Comparison of ENCODE assay signal across 8 mouse cellular contexts in the genomic region with DNA sequence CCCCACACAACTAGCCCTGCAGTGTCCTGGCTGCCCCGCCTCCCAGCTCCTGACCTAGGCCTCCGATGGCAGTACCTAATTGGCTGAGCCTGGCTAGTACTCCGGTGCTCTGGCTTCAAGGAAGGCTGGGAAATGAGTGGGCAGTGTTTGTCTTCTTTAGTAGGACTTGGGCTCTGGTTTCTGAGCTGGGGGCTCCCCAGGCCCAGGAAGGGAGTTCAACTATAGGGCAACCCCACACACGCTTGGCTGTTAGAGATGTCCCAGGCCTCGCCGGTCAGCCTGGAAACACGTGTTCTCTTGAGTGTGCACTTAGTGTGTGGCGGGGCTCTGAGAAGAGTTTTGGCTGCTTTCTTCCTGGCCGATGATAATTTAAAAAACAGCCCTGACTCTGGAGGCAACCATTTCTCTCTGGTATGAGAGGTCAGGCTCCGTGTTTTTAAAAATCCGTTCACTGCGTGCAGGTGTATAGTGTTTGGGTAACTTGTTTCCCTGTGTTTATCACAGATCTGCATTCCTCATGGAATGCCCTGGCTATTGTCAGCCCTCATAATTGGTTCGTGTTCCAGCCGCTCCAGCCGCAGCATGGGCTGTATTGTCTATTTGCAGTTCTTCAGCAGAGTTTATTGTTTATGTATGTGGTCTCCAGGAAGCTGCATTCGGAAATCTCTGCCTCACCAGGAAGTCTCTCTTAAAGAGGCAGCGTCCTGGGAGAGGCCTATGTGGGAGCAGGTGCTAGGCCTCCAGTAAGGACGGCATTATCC.
A peak's percentile ranks its signal among the peaks of the same experiment; 100 is the strongest.
DNase-seq lines count a peak whose midpoint lies in the region; ATAC-seq and TF ChIP-seq lines count a peak whose summit lies in the region.

No protein-coding gene starts in this region.

- peak overlapping the region; percentile 28 for H3K27ac ChIP-seq in kidney, adult 2 months (ENCODE audit: insufficient read depth, low read depth, low read length)
- peak overlapping the region; percentile 79; the same call in 1 of the 2 replicates for H3K27ac ChIP-seq in embryonic facial prominence, embryonic 12.5 days
- H3K27ac ChIP-seq in hindbrain, embryonic 13.5 days, result peak overlapping the region; percentile 19; the same call in 1 of the 2 replicates
- H3K27ac ChIP-seq in liver, embryonic 12.5 days, result peak overlapping the region; percentile 39
- peak overlapping the region; percentile 22; the same call in 1 of the 2 replicates for H3K27ac ChIP-seq in olfactory bulb, adult 2 months (ENCODE audit: insufficient read depth, low read depth, low read length)

- no peak for TF ChIP-seq CTCF in kidney, adult 2 months (conservative IDR thresholded peaks at IDR 0.05; ENCODE audit: insufficient read depth, insufficient read length, low read depth, low read length)
- TF ChIP-seq CTCF in olfactory bulb, adult 2 months (IDR thresholded peaks at IDR 0.05; ENCODE audit: insufficient read depth, low read depth, low read length), result no peak

- no peaks in the 10 kb centered on the region for H3K27me3 ChIP-seq in kidney, adult 2 months (replicated peaks; ENCODE audit: control insufficient read depth, insufficient read depth, low read length)
- no peaks in the 10 kb centered on the region for H3K27me3 ChIP-seq in embryonic facial prominence, embryonic 12.5 days
- no peaks in the 10 kb centered on the region for H3K27me3 ChIP-seq in hindbrain, embryonic 13.5 days
- H3K27me3 ChIP-seq in liver, embryonic 12.5 days (replicated peaks), result no peaks in the 10 kb centered on the region

- peaks cover 15% of the 10 kb centered on the region for H3K4me1 ChIP-seq in kidney, adult 2 months (ENCODE audit: control insufficient read depth, insufficient read depth, low read length)
- H3K4me1 ChIP-seq in embryonic facial prominence, embryonic 12.5 days, result peaks cover 18% of the 10 kb centered on the region
- H3K4me1 ChIP-seq in hindbrain, embryonic 13.5 days (replicated peaks), result peaks cover 12% of the 10 kb centered on the region
- peaks cover 19% of the 10 kb centered on the region for H3K4me1 ChIP-seq in liver, embryonic 12.5 days
- H3K4me1 ChIP-seq in olfactory bulb, adult 2 months (ENCODE audit: control insufficient read depth, insufficient read depth, low read length), result peaks cover 5% of the 10 kb centered on the region

- 34% methylated on average over 18 of the region's 18 CpGs for WGBS in kidney, adult 2 months
- WGBS in embryonic facial prominence, embryonic 12.5 days, result 24% methylated on average over 18 of the region's 18 CpGs
- WGBS in hindbrain, embryonic 13.5 days, result 34% methylated on average over 18 of the region's 18 CpGs
- WGBS in liver, embryonic 12.5 days (ENCODE audit: insufficient replicate concordance), result 38% methylated on average over 18 of the region's 18 CpGs
- 52% methylated on average over 18 of the region's 18 CpGs for WGBS in olfactory bulb, adult 2 months

- H3K36me3 ChIP-seq in kidney, adult 2 months (ENCODE audit: control insufficient read depth, insufficient read depth, low read length), result no peaks in the 10 kb centered on the region
- H3K36me3 ChIP-seq in embryonic facial prominence, embryonic 12.5 days, result no peaks in the 10 kb centered on the region
- no peaks in the 10 kb centered on the region for H3K36me3 ChIP-seq in hindbrain, embryonic 13.5 days
- no peaks in the 10 kb centered on the region for H3K36me3 ChIP-seq in liver, embryonic 12.5 days

- ATAC-seq in embryonic facial prominence, embryonic 12.5 days (ENCODE audit: insufficient number of reproducible peaks, insufficient read depth, low FRiP score, low TSS enrichment), result no peak
- no peak for ATAC-seq in hindbrain, embryonic 13.5 days (ENCODE audit: low FRiP score)
- peak; percentile 37; the same call in 1 of the 2 replicates for ATAC-seq in liver, embryonic 12.5 days

- peak; percentile 63 for DNase-seq in kidney, adult 2 months
- no peak for DNase-seq in kidney, adult 11 months
- no peak for DNase-seq in adrenal gland, adult 18-20 months (ENCODE audit: low spot score in 2 of 2)
- DNase-seq in cerebellum, postnatal 10 days, result no peak

- no peak for TF ChIP-seq POLR2A in kidney, adult 2 months (IDR thresholded peaks at IDR 0.05; ENCODE audit: low read depth, low read length)
- TF ChIP-seq POLR2A in olfactory bulb, adult 2 months (IDR thresholded peaks at IDR 0.05; ENCODE audit: insufficient read depth, low read depth, low read length), result no peak

- H3K4me2 ChIP-seq in embryonic facial prominence, embryonic 12.5 days (replicated peaks), result peak overlapping the region; percentile 11; the same call in 1 of the 2 replicates
- H3K4me2 ChIP-seq in hindbrain, embryonic 13.5 days, result no peak overlapping the region
- H3K4me2 ChIP-seq in liver, embryonic 12.5 days, result peak overlapping the region; percentile 33

- H3K9me3 ChIP-seq in embryonic facial prominence, embryonic 12.5 days, result no peaks in the 10 kb centered on the region
- H3K9me3 ChIP-seq in hindbrain, embryonic 13.5 days, result no peaks in the 10 kb centered on the region
- H3K9me3 ChIP-seq in liver, embryonic 12.5 days (replicated peaks), result no peaks in the 10 kb centered on the region

- H3K4me3 ChIP-seq in kidney, adult 2 months (ENCODE audit: insufficient read depth, low read depth, low read length), result no peak overlapping the region
- H3K4me3 ChIP-seq in embryonic facial prominence, embryonic 12.5 days, result no peak overlapping the region
- H3K4me3 ChIP-seq in hindbrain, embryonic 13.5 days, result no peak overlapping the region
- H3K4me3 ChIP-seq in liver, embryonic 12.5 days, result no peak overlapping the region
- no peak overlapping the region for H3K4me3 ChIP-seq in olfactory bulb, adult 2 months (ENCODE audit: insufficient read depth, low read depth, low read length)

- no peak overlapping the region for H3K9ac ChIP-seq in embryonic facial prominence, embryonic 12.5 days
- peak overlapping the region; percentile 39; the same call in 1 of the 2 replicates for H3K9ac ChIP-seq in hindbrain, embryonic 13.5 days
- H3K9ac ChIP-seq in liver, embryonic 12.5 days, result no peak overlapping the region

Comparison
In these comparisons a context has a peak if more than half of its experiments do, and no peak if none do; other contexts are left out.
1. H3K27ac ChIP-seq: peak in every context shown above with its lines; median percentile 79 in embryonic facial prominence, embryonic 12.5 days; 39 in liver, embryonic 12.5 days; 28 in kidney, adult 2 months; 22 in olfactory bulb, adult 2 months; 19 in hindbrain, embryonic 13.5 days.